Mouse (Mus musculus) spleen, adult 2 months (tissue): Measurements from ENCODE around the gene Mettl13.

ENCODE experiments used
- CTCF ChIP-seq: fragments of 200-500 bp; IDR thresholded peaks from 2 replicates; pipeline ENCODE4 v1.5.1; 2011; ENCODE audit warnings: mild to moderate bottlenecking, inconsistent platforms; ENCODE audit not compliant: insufficient read depth, insufficient read length, insufficient replicate concordance; ENCODE audit errors: extremely low read depth
- POLR2A ChIP-seq: fragments of 200-500 bp; IDR thresholded peaks from 2 replicates; pipeline ENCODE4 v1.6.1; 2011; ENCODE audit warnings: low read depth, low read length, inconsistent platforms

- no peak for TF ChIP-seq CTCF
- TF ChIP-seq POLR2A = no peak
These were observed 16.6 kb upstream of the Mettl13 start for GRCm38 (mm10) chr1:162564992-162565391.
